Mouse (Mus musculus): ENCODE data around the gene Csmd2.

The Csmd2 gene

DNA sequence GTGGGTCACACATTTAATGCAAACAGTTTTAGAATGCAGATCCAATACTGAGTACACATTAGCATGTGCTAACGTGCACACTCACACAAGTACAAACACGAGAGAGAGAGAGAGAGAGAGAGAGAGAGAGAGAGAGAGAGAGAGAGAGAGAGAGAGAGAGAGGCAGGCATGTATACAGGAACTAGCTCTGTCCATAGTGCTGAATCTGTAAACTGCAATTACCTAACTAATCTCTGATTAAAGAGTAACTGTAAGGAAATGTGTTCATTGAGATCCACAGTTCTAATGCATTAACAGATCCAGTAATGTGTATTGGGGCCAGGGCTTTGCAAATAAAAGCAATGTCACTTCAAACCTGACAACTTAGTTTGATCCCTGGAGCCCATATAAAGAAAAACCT is 257.5 kb downstream of the Csmd2 start:
- no peak for DNase-seq

DNA sequence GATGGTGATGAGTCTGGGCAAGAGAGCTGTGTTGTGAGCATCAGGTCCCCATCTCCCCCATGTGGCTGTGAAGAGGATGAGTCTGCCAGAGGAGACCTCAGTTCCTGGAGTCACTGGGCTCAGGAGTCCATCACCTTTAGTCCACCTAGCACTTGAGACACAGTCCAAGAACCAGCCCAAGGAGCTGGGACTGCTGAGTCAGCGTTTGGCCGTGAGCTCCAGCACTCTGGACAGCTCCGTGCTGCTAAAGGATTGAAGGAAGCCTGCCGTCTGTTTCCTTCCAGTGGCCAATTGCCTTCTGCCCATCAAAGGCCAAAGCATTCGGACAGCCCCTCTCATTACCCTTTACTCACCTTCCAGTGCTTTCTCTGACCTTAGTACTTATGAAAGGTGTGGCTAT is 261.0 kb downstream of the Csmd2 start:
- DNase-seq, result peak; percentile 41 to 55

DNA sequence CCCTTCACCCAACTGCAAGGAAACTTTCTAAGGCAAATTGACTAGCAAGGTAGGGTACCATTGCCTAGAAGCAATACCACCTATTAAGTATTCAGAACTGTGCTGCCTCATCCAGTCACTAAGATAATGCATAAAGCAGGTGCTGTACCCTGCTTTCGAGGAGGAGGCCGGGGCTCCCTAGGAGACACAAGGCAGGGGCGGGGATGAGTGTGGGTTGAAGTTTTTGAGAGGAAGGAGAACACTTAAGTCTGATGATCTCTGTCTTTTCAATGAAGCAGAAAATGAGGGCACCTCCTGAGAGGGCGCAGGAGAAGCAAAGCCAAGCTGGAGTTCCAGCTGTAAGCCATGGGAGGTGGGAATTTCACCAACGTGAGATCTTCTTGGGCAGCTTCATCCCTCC is 271.6 kb downstream of the Csmd2 start:
- no peak for DNase-seq

DNA sequence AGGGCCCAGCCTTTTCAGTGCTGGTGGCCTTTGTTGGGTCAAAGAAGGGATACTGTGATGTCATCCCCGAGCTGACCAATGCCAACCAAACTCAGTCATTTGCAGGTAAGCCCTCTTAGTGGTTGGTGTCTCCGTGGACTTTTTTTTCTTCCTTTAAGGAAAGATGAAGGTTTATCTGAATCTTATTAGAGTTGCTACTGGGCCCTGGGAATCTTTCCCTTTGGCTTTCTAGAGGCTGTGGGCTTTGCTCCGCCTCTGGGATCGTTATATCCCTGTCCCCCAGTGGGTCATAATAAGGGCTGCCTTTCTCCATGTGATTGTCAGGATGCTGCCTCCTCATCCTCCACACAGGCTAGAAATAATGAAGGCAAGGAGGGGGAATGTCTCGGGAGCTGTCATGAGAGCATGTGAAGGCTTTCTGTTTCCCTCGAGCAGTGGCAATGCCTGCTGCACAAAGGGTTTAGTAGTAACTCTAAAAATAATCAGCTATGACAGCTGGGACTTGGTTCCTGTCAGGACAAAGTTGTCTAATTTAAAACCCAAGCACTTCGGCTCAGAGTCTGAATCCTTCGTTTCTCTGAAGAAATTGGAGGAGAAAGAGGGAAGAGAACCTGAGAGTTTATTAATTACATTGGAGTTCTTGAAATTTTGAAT is 273.4 kb downstream of the Csmd2 start, which contains the start of gene Hmgb4:
Hmgb4 (minus strand) TSS at position 51 of the 654 bp plus-strand sequence.
- no peak for DNase-seq

DNA sequence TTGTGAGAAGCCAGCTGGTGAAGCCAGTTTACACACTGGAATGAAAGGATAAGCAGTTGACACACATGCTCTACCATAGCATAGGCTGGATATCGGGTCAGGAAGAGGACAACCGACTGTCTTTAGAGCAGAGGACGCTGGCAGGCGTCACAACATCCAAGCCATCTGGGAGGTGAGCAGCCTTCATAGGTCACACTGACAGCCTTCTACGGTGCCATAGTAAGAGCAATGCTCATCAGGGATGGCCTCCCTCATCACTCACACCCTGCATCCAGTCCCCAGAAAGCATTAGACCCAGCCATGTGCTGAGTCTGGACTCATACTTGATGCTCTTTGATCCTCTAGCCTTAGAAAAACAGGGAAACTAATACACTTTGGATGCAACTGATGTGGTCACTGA is 276.8 kb downstream of the Csmd2 start:
- no peak for DNase-seq

DNA sequence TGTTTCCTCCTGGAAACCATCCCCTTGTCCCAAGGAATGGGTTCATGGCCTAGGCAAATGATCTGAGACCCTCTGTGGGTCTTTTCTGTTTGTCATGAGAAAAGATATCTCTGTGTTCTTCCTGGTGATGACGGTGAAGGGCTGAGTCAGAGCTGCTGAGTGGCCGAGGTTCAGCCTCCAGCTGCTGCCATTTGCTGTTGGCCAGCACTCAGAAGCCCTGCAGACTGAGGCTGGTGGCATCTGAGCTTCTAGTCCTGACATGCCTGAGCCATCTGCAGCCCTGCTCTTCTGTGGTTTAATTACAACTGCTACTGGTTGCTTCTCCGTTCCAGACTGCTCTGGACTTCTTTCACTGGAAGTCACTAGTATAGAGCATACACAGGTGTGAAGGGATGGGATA is 277.7 kb downstream of the Csmd2 start:
- DNase-seq, result peak; percentile 27 to 35

DNA sequence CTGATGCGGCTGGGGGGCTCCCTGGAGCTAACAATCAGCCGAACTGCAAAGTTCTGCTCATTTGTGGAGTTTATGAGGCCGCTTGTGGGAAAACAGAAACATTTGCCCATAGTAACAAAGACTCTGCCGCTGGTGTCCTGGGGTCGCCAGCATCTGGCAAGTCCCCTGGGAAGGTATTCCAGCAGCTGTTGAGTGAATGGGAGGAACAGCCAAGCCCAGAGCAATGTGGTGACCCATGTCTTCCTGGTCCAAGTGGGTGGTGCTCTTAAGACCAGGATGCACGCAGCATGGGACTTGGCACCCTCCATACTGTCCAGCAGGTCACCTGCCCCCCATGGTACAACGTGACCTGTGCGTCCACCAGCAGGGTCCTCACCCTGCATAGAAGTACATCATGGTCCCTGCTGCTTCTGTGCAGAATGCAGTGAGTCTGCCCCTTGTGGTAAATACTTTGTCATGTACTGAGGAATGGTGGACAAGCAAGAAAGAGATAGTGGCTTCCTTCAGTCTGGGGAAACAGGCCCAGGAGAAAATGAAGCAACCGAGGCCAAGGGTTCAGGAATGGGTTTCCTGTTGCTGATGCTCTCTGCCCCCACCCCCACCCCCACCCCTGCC is 281.7 kb downstream of the Csmd2 start:
- DNase-seq, result peak; percentile 15 to 22

DNA sequence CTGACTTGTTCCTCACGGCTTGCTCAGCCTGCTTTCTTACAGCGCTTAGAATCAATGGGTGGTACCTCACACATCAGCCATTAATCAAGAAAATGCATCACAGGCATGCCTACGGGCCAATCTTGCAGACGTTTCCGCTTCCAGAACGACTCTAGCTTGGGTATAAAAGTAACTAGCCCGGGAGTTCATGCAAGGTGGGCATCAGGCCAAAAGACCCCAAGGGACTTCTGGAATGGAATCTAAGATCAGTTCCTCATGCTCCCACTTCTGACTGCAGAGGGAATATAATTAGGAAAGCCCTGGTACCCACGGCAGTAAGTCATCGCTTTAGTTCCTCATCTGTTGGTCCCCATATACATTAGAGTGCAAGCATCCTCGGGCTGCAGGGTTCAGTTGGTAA is 282.5 kb downstream of the Csmd2 start:
- peak; percentile 31 to 46 for DNase-seq

DNA sequence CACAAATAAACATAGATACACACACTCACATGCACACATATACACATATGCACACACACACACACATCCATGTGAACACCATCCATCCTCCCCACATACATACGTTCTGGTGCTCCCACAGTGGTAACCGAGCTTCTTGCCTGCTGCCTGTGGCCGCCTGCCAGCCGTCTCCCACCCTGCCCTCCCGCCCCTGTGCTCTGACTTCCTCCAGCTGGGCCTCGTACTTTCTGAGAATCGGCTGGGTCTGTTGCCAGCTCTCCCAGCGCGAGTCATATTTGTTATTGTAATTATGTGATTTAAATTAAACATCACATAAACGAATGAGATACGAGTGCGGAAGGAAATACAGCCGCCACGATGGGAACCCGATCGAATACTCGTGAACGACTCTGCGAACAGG is 283.3 kb downstream of the Csmd2 start:
- DNase-seq, result peak; percentile 21 to 40

DNA sequence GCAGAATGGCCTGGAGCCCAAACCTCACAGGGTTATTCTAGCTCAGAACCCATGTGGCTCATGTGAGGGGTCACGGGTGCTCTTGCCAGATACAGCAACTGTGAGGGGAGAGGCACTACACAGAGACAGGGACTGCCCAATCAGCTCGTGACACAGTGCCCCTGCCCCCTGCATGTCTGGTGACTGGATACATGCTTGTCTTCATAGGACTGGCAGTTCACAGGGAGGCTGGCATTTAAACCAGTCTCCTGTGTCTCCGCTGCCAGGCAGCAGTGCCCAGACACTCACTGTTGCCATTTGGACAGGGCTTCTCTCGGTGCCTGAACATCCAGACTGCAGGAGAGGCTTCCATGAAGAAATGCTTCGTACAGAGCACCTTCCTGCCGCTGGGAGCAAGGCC is 284.8 kb downstream of the Csmd2 start:
- DNase-seq, result peak; percentile 72 to 75

DNA sequence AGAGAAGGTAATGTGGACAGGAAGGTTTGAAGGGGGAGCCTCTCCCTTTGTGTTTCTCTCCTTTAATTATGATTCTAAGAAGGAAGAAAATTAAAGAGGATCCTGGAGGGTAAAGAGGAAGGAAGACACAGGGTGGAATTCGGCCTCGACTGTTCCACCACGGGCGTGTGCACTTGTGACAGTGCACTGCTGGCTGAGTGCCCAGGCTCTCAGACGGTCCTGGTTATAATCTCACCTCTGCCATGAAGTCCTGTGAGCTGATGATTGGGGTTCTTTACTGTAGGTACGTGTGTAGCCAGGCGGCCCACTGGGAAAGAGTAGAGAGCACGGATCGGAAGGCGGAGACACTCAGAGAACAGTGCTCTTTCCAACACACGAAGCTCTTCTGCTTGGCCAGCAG is 285.5 kb downstream of the Csmd2 start:
- DNase-seq, result peak; percentile 54 to 56

DNA sequence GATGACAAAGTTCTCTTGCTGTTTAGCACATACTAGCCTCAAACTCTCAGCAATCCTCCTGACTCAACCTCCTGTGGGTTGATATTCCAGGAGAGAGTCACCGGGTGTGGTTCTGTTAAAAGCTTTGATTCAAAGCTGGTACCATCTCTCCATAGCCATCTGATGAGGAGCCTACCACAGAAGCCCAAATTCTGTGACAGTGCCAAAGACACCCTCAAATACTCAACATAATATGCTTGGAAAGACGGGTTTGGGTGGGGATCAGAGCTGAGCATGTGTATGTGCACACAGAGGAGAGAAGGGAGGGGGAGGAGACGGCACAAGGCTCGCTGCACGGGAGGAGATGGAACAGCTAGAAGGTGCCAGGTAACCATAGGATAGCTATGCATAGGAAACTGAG is 287.5 kb downstream of the Csmd2 start:
- no peak for DNase-seq

DNA sequence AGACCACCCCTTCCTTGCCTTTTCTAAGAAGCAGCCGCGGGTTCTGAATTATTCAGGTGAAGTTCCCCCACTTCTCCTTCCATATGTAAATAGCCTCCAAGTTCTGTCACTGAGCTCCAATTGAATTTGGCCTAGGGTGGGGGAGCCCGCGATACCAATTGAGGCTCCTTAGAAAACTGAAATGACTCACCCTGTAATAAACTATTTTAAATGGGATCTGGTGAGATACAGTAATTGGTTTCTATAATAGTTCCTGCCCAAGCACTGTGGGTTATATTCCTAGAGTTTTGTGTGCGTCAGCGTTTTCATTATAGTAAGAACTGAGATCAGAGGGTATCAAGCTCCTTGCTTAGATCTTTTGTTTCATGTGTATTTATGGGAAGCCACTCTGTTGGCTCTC is 287.9 kb downstream of the Csmd2 start:
- DNase-seq, result no peak

DNA sequence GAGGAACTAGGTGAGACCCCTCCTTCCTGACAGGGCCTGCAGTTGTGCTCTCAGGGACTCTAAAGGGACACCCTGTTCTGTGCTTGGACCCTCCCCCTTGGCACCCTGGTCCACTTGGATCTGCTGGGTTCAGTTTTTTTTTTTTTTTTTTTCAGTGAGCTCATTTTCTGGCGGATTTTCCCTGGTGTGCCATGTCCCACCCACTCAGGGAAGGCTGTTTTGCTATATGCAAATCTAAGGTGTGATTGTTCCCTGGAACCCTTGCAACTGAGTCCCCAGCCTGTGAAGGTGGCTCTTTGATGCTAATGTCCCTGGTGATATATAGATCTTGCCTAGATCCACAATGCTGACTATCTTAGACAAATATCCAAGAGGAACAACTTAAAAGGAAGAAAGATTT is 297.4 kb downstream of the Csmd2 start:
- DNase-seq, result no peak

DNA sequence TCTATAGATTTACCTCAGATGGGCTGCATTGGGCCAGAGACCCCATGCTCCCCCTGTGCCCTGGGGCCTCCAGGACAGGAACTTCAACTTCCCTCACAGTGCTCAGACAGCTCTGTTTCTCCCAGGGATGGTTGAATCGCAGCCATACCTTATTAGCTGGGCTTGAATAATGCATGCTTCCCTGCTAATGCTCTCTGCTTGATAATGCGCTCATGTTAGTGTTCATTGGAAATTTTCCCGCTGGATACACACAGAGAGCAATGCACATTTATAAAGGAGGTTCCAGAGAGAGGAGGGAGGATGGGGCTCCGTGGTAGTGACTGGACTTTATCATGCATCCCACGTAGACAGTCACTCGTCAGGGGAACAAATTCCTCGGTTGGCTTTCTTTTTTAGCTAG is 300.4 kb downstream of the Csmd2 start:
- DNase-seq, result no peak

DNA sequence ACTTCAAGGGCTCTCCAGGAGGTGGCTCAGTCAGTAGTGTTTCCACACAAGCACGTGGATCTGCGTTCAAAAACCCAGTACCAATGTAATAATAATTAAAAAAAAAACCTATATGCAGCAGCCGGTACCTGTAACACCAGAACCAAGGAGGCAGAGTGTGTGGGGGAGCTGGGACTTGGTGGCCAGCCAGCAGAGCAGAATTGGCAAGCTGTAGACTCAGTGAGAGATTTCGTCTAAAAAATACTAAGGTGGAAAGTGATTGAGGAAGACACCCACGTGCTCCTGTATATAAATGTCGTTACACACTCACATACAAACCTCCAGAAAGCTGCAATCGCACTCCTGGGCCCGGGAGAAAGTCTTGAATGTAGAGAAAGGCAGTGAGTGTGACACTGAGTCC is 316.4 kb downstream of the Csmd2 start:
- peak; percentile 53 to 63 for DNase-seq

DNA sequence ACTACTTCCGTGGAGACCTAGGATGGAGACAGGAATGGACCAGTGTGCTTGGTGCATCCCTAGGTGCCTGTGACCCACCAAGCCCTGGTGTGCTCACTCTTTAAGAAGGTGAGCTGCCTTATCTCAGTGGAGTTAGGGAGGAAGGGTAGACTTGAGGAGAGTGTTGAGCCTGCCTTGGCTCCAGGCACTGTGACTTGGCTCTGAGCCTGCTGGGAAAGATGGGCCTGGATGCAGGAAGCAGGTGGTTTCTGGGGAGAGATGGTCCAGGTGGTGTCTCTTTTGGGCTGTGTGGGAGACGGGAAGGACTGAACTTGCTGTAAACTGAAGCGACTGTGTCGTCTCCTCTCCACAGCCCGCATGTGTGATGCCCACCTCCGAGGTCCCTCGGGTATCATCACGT is 318.4 kb downstream of the Csmd2 start:
- DNase-seq, result peak; percentile 69 to 70

DNA sequence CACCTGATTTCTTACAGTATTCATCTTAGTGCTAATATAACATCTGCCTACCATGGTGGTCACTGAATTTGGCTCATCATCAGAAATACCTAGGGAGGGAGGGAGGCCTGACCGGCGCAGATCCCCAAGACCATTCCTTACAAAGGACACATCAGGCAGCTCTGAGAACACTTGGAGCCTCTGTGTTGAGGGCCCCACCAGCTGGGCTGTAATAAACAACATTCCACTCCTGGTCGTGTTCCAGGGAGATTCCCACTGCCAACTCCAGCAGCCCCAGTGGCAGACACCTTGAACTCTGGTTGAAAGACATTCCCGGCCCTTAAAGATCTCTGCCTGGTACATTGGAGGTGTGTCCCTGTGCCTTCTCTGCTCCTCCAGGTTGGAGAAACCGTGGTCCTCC is 327.7 kb downstream of the Csmd2 start:
- DNase-seq, result no peak

DNA sequence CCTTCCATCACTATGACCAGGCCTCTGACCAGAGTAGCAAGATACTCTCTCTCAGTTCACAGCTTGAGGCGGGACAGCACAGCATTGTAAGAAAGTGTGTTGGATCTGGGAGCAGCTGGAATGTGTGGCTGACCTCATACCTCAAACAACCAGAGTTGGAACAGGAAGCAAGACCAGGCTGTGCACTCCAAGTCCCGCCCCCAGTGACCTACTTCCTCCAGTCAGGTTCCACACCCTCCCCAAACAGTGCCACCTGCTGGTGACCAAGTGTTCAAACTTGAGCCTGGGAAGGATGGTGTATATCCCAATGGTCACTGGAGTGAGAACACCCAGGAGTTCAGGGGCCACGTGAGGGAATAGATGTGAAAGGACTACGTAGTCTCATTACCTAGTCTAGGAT is 330.3 kb downstream of the Csmd2 start:
- DNase-seq, result peak; percentile 32 to 72

DNA sequence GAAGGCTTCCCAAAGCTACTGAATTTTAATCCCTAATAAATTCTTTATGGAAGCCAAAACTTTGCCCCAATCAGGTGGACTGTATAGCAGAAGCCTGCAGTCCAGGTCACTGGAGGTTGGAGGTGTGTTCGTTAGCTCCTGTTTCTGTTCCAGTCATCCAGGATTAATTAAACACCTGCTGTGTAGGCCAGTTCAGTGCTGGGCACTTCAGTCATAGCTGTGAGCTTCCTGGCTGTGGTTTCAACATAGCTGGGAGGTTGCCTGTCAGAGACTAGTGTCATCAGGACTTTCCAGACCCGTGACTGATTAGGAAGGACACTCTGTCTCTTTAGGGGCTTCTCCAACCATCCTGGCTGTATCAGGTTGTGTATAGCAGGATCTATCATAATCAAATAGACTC is 337.9 kb downstream of the Csmd2 start:
- peak in 1 of 2 experiments; percentile 53 for DNase-seq

DNA sequence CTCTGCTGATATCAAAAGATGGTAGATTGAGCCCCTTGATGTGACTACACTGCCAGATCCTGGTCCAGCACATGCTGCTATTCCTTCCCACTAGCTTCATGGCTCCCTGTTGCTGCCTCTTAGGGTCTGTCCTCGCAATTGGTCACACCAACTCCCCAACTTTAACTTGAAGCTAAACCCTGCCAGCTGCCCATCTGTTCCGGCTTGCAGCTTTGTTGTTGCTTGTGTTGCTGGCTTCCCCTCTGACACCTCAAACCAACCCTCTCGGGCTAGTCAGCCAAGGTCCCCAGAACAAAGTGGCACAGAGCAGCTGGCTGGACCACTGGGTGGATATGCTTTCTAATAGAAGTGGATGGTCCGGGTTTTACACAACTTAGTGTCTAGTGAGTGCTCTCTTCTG is 339.1 kb downstream of the Csmd2 start:
- DNase-seq, result peak in 1 of 2 experiments; percentile 33

DNA sequence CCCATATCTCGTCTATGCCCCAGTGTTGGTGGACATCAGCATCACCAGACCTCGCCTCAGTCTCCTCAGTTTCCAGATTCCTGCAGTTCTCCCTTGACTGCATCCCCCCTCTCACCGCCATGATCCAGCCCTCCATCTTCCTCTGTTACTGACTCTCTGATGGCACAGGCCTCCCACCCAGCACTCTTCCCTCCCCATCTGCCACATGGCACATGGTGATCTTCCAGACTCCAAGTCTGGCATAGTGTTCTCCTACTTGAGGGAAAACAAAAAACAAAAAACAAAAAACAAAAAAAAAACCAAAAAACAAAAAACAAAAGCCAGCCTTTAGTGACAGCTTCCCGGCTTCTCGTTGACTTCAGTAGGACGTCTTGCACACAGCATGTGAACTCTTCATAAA is 339.8 kb downstream of the Csmd2 start:
- peak in 1 of 2 experiments; percentile 32 for DNase-seq

DNA sequence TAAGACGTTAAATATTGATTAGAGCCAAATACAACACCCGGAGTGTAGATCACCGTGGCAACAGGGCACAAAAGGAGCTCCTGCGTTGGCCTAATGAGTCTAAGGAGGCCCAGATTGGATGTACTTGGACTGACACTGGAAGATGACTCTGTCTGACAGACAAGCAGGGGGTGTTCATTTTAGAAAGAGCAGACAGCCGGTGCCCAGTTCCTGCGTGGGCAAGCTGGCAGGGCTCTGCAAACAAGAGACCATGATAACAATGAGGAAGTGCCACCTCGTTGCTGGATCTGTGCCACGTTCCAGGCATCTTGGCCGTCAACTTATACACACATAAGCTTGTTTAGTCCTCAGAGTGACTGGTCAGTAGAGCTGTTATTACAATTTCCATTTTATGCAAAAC is 342.9 kb downstream of the Csmd2 start:
- peak; percentile 90 to 91 for DNase-seq

DNA sequence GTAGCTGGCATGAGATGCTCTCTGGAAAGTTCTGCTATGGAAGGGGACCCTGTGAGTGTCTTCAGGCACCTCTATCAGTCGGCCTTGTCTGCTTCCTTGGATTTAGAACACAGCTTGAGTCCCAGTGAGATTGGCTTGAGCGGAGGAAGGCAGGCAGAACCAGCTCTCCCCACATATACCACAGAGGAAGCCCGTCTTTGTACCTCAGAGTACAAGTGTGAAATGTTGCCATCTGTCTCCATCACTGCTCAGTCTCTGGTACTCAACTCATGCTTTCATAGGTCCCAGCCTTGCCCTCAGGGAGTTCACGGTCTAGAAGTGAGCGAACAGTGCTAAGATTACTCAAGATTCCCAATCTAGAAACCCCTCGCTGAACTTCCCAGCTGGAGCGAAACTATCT is 352.8 kb downstream of the Csmd2 start:
- DNase-seq, result no peak

DNA sequence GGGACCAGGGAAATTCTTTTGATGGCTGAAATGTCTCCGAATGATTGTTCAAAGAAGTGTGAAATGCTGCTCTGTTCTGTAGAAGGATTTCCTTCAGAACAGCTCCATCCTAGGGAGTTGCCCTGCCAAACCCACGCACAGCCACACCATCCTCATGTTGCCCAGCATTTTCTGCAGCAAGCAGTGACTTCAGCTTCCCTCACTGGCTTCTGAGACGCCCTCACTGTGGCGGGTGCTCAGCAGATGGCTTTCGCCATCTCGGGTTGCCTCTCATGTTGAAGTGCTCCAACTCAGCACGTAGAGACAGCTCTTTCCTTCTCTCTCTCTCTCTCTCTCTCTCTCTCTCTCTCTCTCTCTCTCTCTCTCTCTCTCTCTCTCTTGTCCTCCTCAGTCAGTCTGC is 353.7 kb downstream of the Csmd2 start:
- no peak for DNase-seq

Data from cerebellum, postnatal 14 days (tissue).